Comparison of ENCODE assay signal across 23 mouse cellular contexts in the genomic region with DNA sequence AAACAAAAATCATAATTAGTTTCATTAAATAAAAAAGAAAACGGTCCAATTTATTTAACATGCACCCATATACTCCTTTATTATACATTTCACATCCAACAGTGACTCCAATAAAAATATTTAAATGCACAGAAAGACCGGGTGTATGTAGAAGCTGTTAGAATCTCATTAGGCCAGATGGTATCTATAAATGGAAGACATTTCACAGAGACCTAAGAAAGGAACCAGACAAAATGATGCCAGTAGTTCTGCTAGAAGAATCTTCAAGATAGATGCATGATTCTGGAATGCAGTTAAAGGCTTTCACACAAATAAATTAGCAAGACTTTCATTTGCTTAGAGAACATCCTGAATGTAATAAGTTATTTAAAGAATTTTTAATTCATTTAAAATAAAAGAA.
DNase-seq lines count a peak whose midpoint lies in the region; ATAC-seq and TF ChIP-seq lines count a peak whose summit lies in the region.
"Had no signal": no experiment of that assay in that cellular context is flagged by ENCODE, and none has a peak within 500 bp of the region (broad histone marks: within the 10 kb centered on the region; RNA-seq: fewer than 3 reads in every experiment).

No protein-coding gene starts in this region.

- no peak overlapping the region for H3K4me3 ChIP-seq in forebrain, postnatal 0 days (ENCODE audit: low read depth, low read length)
- H3K4me3 ChIP-seq in forebrain, embryonic 13.5 days: no peak overlapping the region
- H3K4me3 ChIP-seq: forebrain, embryonic 10.5 days; heart, adult 2 months; heart, embryonic 10.5 days; heart, embryonic 13.5 days had no signal

- H3K27ac ChIP-seq in forebrain, postnatal 0 days (ENCODE audit: low read depth, low read length): no peak overlapping the region
- no peak overlapping the region for H3K27ac ChIP-seq in forebrain, embryonic 13.5 days
- H3K27ac ChIP-seq: forebrain, embryonic 10.5 days; heart, adult 2 months; heart, embryonic 10.5 days; heart, embryonic 13.5 days; hindbrain, embryonic 14.5 days had no signal

- DNase-seq in forebrain, postnatal 0 days: peak; percentile 14
- peak; percentile 30 for DNase-seq in left cerebral cortex, adult 11 months (ENCODE audit: low spot score)
- no peak for DNase-seq in left cerebral cortex, adult 18-20 months (ENCODE audit: low spot score in 2 of 2)
- DNase-seq in brain, adult 2 months (ENCODE audit: low read depth, low spot score): peak; percentile 64
- DNase-seq in telencephalon, adult 2 months (ENCODE audit: low read depth, low spot score): peak; percentile 81
- DNase-seq in cerebellum, adult 11 months: no peak
- DNase-seq: adrenal gland, adult 8-10 months; adrenal gland, postnatal 25 days; cerebellum, adult 18-20 months; cerebellum, adult 9-10 months; cerebellum, postnatal 14 days; gastrocnemius, postnatal 10 days; gastrocnemius, postnatal 36 days; heart, adult 2 months; heart, postnatal 14 days; heart, postnatal 4 days had no signal

- no peak overlapping the region for H3K4me2 ChIP-seq in forebrain, postnatal 0 days (ENCODE audit: low read depth)
- no peak overlapping the region for H3K4me2 ChIP-seq in forebrain, embryonic 13.5 days
- H3K4me2 ChIP-seq: heart, embryonic 13.5 days; hindbrain, embryonic 14.5 days had no signal

- H3K9me3 ChIP-seq in forebrain, postnatal 0 days (ENCODE audit: low read length): no peaks in the 10 kb centered on the region
- H3K9me3 ChIP-seq in forebrain, embryonic 13.5 days (replicated peaks): no peaks in the 10 kb centered on the region
- H3K9me3 ChIP-seq: forebrain, embryonic 10.5 days; heart, embryonic 10.5 days; heart, embryonic 13.5 days had no signal

- H3K36me3 ChIP-seq in forebrain, postnatal 0 days (ENCODE audit: insufficient read depth): no peaks in the 10 kb centered on the region
- H3K36me3 ChIP-seq in forebrain, embryonic 13.5 days (ENCODE audit: poor library complexity, severe bottlenecking): no peaks in the 10 kb centered on the region
- H3K36me3 ChIP-seq: forebrain, embryonic 10.5 days; heart, embryonic 10.5 days; heart, embryonic 13.5 days had no signal

- H3K9ac ChIP-seq in forebrain, postnatal 0 days: no peak overlapping the region
- H3K9ac ChIP-seq in forebrain, embryonic 13.5 days: no peak overlapping the region
- H3K9ac ChIP-seq: heart, embryonic 13.5 days; hindbrain, embryonic 14.5 days had no signal

- 55% methylated on average over 2 of the region's 2 CpGs for WGBS in forebrain, postnatal 0 days
- 70% methylated on average over 2 of the region's 2 CpGs for WGBS in forebrain, embryonic 13.5 days

- no peak for TF ChIP-seq CTCF in forebrain, postnatal 0 days (IDR thresholded peaks at IDR 0.05; ENCODE audit: low read depth)

- no peaks in the 10 kb centered on the region for H3K4me1 ChIP-seq in forebrain, postnatal 0 days (ENCODE audit: insufficient read depth)
- peaks cover 6% of the 10 kb centered on the region; the same call in 1 of the 2 replicates for H3K4me1 ChIP-seq in forebrain, embryonic 13.5 days
- H3K4me1 ChIP-seq: forebrain, embryonic 10.5 days; heart, embryonic 10.5 days; heart, embryonic 13.5 days had no signal

- peak; percentile 66 for ATAC-seq in forebrain, postnatal 0 days
- no peak for ATAC-seq in forebrain, embryonic 13.5 days
- ATAC-seq: activated CD4-positive, CD25-positive, alpha-beta regulatory T cell, adult 4 months; forebrain, embryonic 14.5 days had no signal

- H3K27me3 ChIP-seq in forebrain, postnatal 0 days (ENCODE audit: insufficient read depth, low read length): no peaks in the 10 kb centered on the region
- no peaks in the 10 kb centered on the region for H3K27me3 ChIP-seq in forebrain, embryonic 13.5 days
- H3K27me3 ChIP-seq: heart, embryonic 13.5 days had no signal

Comparison
In these comparisons a context has a peak if more than half of its experiments do, and no peak if none do; other contexts are left out.
1. DNase-seq: peak in forebrain, postnatal 0 days (single experiment), left cerebral cortex, adult 11 months (single experiment), brain, adult 2 months (single experiment) and telencephalon, adult 2 months (single experiment); none in left cerebral cortex, adult 18-20 months (0 of 2) and cerebellum, adult 11 months (single experiment).